Mouse (Mus musculus) megakaryocyte, embryonic 14.5 days (primary cell): Measurements from ENCODE around the gene Nol3. TPM values are rescaled to one million over a fixed set of nuclear protein-coding genes. Genes with fewer than 3 reads are reported as not detected.
A peak's percentile ranks its signal among the peaks of the same experiment; 100 is the strongest.

Experiments
- H3K27me3 ChIP-seq: replicated peaks from 2 replicates; pipeline ENCODE3; 2012; ENCODE audit warnings: inconsistent platforms
- H3K36me3 ChIP-seq: replicated peaks from 2 replicates; pipeline ENCODE3; 2012; ENCODE audit warnings: low read length, inconsistent platforms, mixed read lengths
- H3K4me1 ChIP-seq: 2 replicates; pipeline ENCODE4 v1.6.1; 2012; ENCODE audit warnings: inconsistent platforms
- H3K4me3 ChIP-seq: replicated peaks from 2 replicates; pipeline ENCODE3; 2012; ENCODE audit warnings: moderate library complexity, mild to moderate bottlenecking, inconsistent platforms
- H3K9me3 ChIP-seq: 2 replicates; pipeline ENCODE4 v1.6.1; 2012; ENCODE audit warnings: inconsistent platforms
- FLI1 ChIP-seq: IDR thresholded peaks from 2 replicates; pipeline ENCODE4 v1.6.1; 2012; ENCODE audit warnings: low read length, inconsistent platforms, mixed read lengths
- GATA1 ChIP-seq: IDR thresholded peaks from 3 replicates; pipeline ENCODE4 v1.6.1; 2012; ENCODE audit warnings: mixed read lengths, low read length, inconsistent platforms, borderline replicate concordance
- polyA plus RNA-seq: library from polyadenylated mRNA; stranded (reverse); fragments of >175 nt; gene quantifications from 2 replicates; pipeline ENCODE4 v1.2.3, GENCODE M21; 2012; ENCODE audit warnings: low replicate concordance; ENCODE audit not compliant: insufficient read depth

The Nol3 gene
- polyA plus RNA-seq, 1 experiment: 0.41 TPM

GRCm38 (mm10) chr8:105253766-105254151 lies 22.2 kb upstream of the Nol3 start:
- Histone ChIP-seq H3K9me3 (no peaks in the 10 kb centered on the region), H3K4me1 (peaks cover 49% of the 10 kb centered on the region), H3K4me3 (peak overlapping the region; percentile 94), H3K36me3 (peaks cover 66% of the 10 kb centered on the region), H3K27me3 (peaks cover 9% of the 10 kb centered on the region)
- no peak for TF ChIP-seq GATA1
- no peak for TF ChIP-seq FLI1

- peaks cover 48% of the 10 kb centered on the region for H3K4me1 ChIP-seq
- TF ChIP-seq GATA1: no peak
- TF ChIP-seq FLI1: no peak
- H3K4me3 ChIP-seq: peak overlapping the region; percentile 94
- peaks cover 9% of the 10 kb centered on the region for H3K27me3 ChIP-seq
- H3K36me3 ChIP-seq: peaks cover 67% of the 10 kb centered on the region
- H3K9me3 ChIP-seq: no peaks in the 10 kb centered on the region
Observed at GRCm38 (mm10) chr8:105254152-105254965, 21.6 kb upstream of the Nol3 start.

- Histone ChIP-seq H3K4me3 (peak within 1 kb of the TSS; percentile 94), H3K4me1 (peaks cover 48% of the 10 kb centered on the region), H3K27me3 (peaks cover 9% of the 10 kb centered on the region), H3K9me3 (no peaks in the 10 kb centered on the region), H3K36me3 (peaks cover 67% of the 10 kb centered on the region)
- no peak for TF ChIP-seq GATA1
- TF ChIP-seq FLI1: no peak
Observed at GRCm38 (mm10) chr8:105254966-105255350, 21.0 kb upstream of the Nol3 start, which contains the start of gene B3gnt9. Gene B3gnt9, minus strand, starts transcription at chr8:105255153.

- H3K27me3 ChIP-seq: peaks cover 9% of the 10 kb centered on the region
- H3K4me1 ChIP-seq: peaks cover 62% of the 10 kb centered on the region
- no peak for TF ChIP-seq FLI1
- TF ChIP-seq GATA1: no peak
- peaks cover 59% of the 10 kb centered on the region for H3K36me3 ChIP-seq
- no peak overlapping the region for H3K4me3 ChIP-seq
- H3K9me3 ChIP-seq: peaks cover 5% of the 10 kb centered on the region; the same call in 1 of the 2 replicates
Observed at GRCm38 (mm10) chr8:105257318-105258114, 18.4 kb upstream of the Nol3 start.

- Histone ChIP-seq H3K27me3 (peaks cover 9% of the 10 kb centered on the region), H3K4me3 (peak overlapping the region; percentile 88), H3K36me3 (peaks cover 44% of the 10 kb centered on the region), H3K9me3 (peaks cover 5% of the 10 kb centered on the region; the same call in 1 of the 2 replicates), H3K4me1 (peaks cover 57% of the 10 kb centered on the region)
- TF ChIP-seq FLI1 (no peak), GATA1 (no peak)
Observed at GRCm38 (mm10) chr8:105258911-105259720, 16.8 kb upstream of the Nol3 start.

GRCm38 (mm10) chr8:105259721-105260320 lies 16.1 kb upstream of the Nol3 start:
- H3K4me3 ChIP-seq: peak overlapping the region; percentile 88
- peaks cover 52% of the 10 kb centered on the region for H3K4me1 ChIP-seq
- H3K36me3 ChIP-seq: peaks cover 44% of the 10 kb centered on the region
- H3K27me3 ChIP-seq: peaks cover 4% of the 10 kb centered on the region
- peaks cover 5% of the 10 kb centered on the region; the same call in 1 of the 2 replicates for H3K9me3 ChIP-seq
- TF ChIP-seq FLI1 (no peak), GATA1 (no peak)

GRCm38 (mm10) chr8:105260371-105261099 lies 15.4 kb upstream of the Nol3 start:
- peaks cover 44% of the 10 kb centered on the region for H3K36me3 ChIP-seq
- peaks cover 52% of the 10 kb centered on the region for H3K4me1 ChIP-seq
- no peak overlapping the region for H3K4me3 ChIP-seq
- peaks cover 5% of the 10 kb centered on the region; the same call in 1 of the 2 replicates for H3K9me3 ChIP-seq
- peaks cover 2% of the 10 kb centered on the region for H3K27me3 ChIP-seq
- no peak for TF ChIP-seq FLI1
- TF ChIP-seq GATA1: no peak

- Histone ChIP-seq H3K9me3 (peaks cover 9% of the 10 kb centered on the region; the same call in 1 of the 2 replicates), H3K4me1 (peaks cover 53% of the 10 kb centered on the region), H3K27me3 (no peaks in the 10 kb centered on the region), H3K36me3 (peaks cover 49% of the 10 kb centered on the region), H3K4me3 (peak overlapping the region; percentile 73)
- no peak for TF ChIP-seq GATA1
Observed at GRCm38 (mm10) chr8:105261326-105261980, 14.5 kb upstream of the Nol3 start.
